Mouse (Mus musculus): ENCODE results near the gene Gm21637.
"Not testable (repeated sequence)": the region's sequence is repeated elsewhere in the genome, so short reads cannot be mapped to it uniquely, and the experiment has no call there.

Gm21637 gene

GRCm38 (mm10) chrX:31961744-31962143, at the start of gene Gm21637:
Gene Gm21637, plus strand, starts transcription at chrX:31962044.
- not testable (repeated sequence) for DNase-seq
